Comparison of ENCODE assay signal across 18 mouse cellular contexts in genomic region chr16:9310744-9311143, GRCm38 (mm10).
DNase-seq lines count a peak whose midpoint lies in the region; ATAC-seq and TF ChIP-seq lines count a peak whose summit lies in the region.
"Had no signal": no experiment of that assay in that cellular context is flagged by ENCODE, and none has a peak within 500 bp of the region (broad histone marks: within the 10 kb centered on the region; RNA-seq: fewer than 3 reads in every experiment).

No protein-coding gene starts in this region.

- H3K79me2 ChIP-seq in CH12.LX (replicated peaks; ENCODE audit: control insufficient read depth, extremely low read depth, insufficient read depth, poor library complexity, severe bottlenecking): no peaks in the 10 kb centered on the region

- no peaks in the 10 kb centered on the region for H3K27me3 ChIP-seq in hindbrain, postnatal 0 days (ENCODE audit: insufficient read depth, low read length)
- no peaks in the 10 kb centered on the region for H3K27me3 ChIP-seq in hindbrain, embryonic 11.5 days (ENCODE audit: control insufficient read depth, insufficient read depth, low read length)
- H3K27me3 ChIP-seq in CH12.LX (replicated peaks): no peaks in the 10 kb centered on the region
- H3K27me3 ChIP-seq: embryonic facial prominence, embryonic 13.5 days; hindbrain, embryonic 12.5 days; midbrain, embryonic 15.5 days had no signal

- peak; percentile 36 for TF ChIP-seq CTCF in hindbrain, postnatal 0 days (IDR thresholded peaks at IDR 0.05; ENCODE audit: low read depth)
- peak in 1 of 2 experiments; percentile 51; a peak in 2 of 4 replicates for TF ChIP-seq CTCF in CH12.LX (conservative IDR thresholded peaks at IDR 0.05 in 1 of 2, IDR thresholded peaks at IDR 0.05 in 1 of 2; ENCODE audit: low read depth in 2 of 2, low read length in 2 of 2)

- TF ChIP-seq RAD21 in CH12.LX (IDR thresholded peaks at IDR 0.05; ENCODE audit: low read depth, low read length): peak; percentile 37

- no peak for TF ChIP-seq POLR2A in CH12.LX (IDR thresholded peaks at IDR 0.05; ENCODE audit: low read depth, low read length)

- in situ Hi-C loops in CH12.LX (cut with MboI; ENCODE audit: low pct_ligation_motif_present, low pct_unique_long_range_greater_than_20kb, low sequenced_read_pairs): no loop called here

- ATAC-seq in cerebellum, adult (ENCODE audit: insufficient number of reproducible peaks, low FRiP score, low TSS enrichment): no peak; the same call in 1 of the 2 replicates
- no peak for ATAC-seq in hindbrain, postnatal 0 days
- no peak for ATAC-seq in hindbrain, embryonic 11.5 days (ENCODE audit: low FRiP score)
- ATAC-seq in megakaryocyte-erythroid progenitor cell, adult 5-6 weeks (replicated peaks; ENCODE audit: low FRiP score, low TSS enrichment, poor library complexity, severe bottlenecking): no peak
- ATAC-seq: midbrain, embryonic 15.5 days had no signal

- TF ChIP-seq EP300 in CH12.LX (IDR thresholded peaks at IDR 0.05; ENCODE audit: low read length): no peak

- no peak overlapping the region for H3K9ac ChIP-seq in hindbrain, postnatal 0 days (replicated peaks; ENCODE audit: low read length)
- no peak overlapping the region for H3K9ac ChIP-seq in hindbrain, embryonic 11.5 days (ENCODE audit: low read depth, low read length)
- no peak overlapping the region for H3K9ac ChIP-seq in CH12.LX (ENCODE audit: insufficient read depth, low read depth)
- H3K9ac ChIP-seq: embryonic facial prominence, embryonic 13.5 days; hindbrain, embryonic 12.5 days; midbrain, embryonic 15.5 days had no signal

- WGBS in hindbrain, postnatal 0 days: 38% methylated on average over 1 of the region's 1 CpGs
- 44% methylated on average over 1 of the region's 1 CpGs for WGBS in hindbrain, embryonic 11.5 days

- H3K36me3 ChIP-seq in hindbrain, postnatal 0 days (ENCODE audit: insufficient read depth, low read length): no peaks in the 10 kb centered on the region
- no peaks in the 10 kb centered on the region for H3K36me3 ChIP-seq in hindbrain, embryonic 11.5 days (ENCODE audit: control insufficient read depth, insufficient read depth, low read length)
- no peaks in the 10 kb centered on the region for H3K36me3 ChIP-seq in CH12.LX (replicated peaks in 1 of 2; ENCODE audit: control insufficient read depth in 1 of 2, insufficient read depth in 1 of 2, low read length in 1 of 2)
- H3K36me3 ChIP-seq: embryonic facial prominence, embryonic 13.5 days; forebrain, embryonic 10.5 days; hindbrain, embryonic 12.5 days; midbrain, embryonic 15.5 days had no signal

- H3K4me3 ChIP-seq in hindbrain, postnatal 0 days (ENCODE audit: low read length): no peak overlapping the region
- H3K4me3 ChIP-seq in hindbrain, embryonic 11.5 days (ENCODE audit: low read depth, low read length): no peak overlapping the region
- H3K4me3 ChIP-seq in CH12.LX (replicated peaks in 1 of 3; ENCODE audit: low read depth in 2 of 3, low read length in 2 of 3, poor library complexity in 1 of 3): no peak overlapping the region
- H3K4me3 ChIP-seq: embryonic facial prominence, embryonic 13.5 days; forebrain, embryonic 10.5 days; hindbrain, embryonic 12.5 days; midbrain, embryonic 15.5 days had no signal

- H3K9me3 ChIP-seq in hindbrain, postnatal 0 days (ENCODE audit: low read length): no peaks in the 10 kb centered on the region
- no peaks in the 10 kb centered on the region for H3K9me3 ChIP-seq in hindbrain, embryonic 11.5 days (ENCODE audit: control insufficient read depth, low read length)
- H3K9me3 ChIP-seq in CH12.LX (replicated peaks; ENCODE audit: low read length): no peaks in the 10 kb centered on the region
- H3K9me3 ChIP-seq: embryonic facial prominence, embryonic 13.5 days; forebrain, embryonic 10.5 days; hindbrain, embryonic 12.5 days; midbrain, embryonic 15.5 days had no signal

- H3K4me2 ChIP-seq in hindbrain, postnatal 0 days (ENCODE audit: low read depth, low read length): no peak overlapping the region
- H3K4me2 ChIP-seq in hindbrain, embryonic 11.5 days (replicated peaks; ENCODE audit: low read depth, low read length): no peak overlapping the region
- no peak overlapping the region for H3K4me2 ChIP-seq in CH12.LX (ENCODE audit: insufficient read depth, low read depth, poor library complexity, severe bottlenecking)
- H3K4me2 ChIP-seq: embryonic facial prominence, embryonic 13.5 days; hindbrain, embryonic 12.5 days; midbrain, embryonic 15.5 days had no signal

- H3K4me1 ChIP-seq in hindbrain, postnatal 0 days (ENCODE audit: insufficient read depth, low read length): no peaks in the 10 kb centered on the region
- H3K4me1 ChIP-seq in hindbrain, embryonic 11.5 days (replicated peaks; ENCODE audit: control insufficient read depth, insufficient read depth, low read length): no peaks in the 10 kb centered on the region
- H3K4me1 ChIP-seq in CH12.LX (ENCODE audit: control insufficient read depth in 1 of 2, insufficient read depth in 2 of 2): peaks cover 0 to 9% of the 10 kb centered on the region in 2 experiments; a peak in 2 of 4 replicates
- H3K4me1 ChIP-seq: embryonic facial prominence, embryonic 13.5 days; forebrain, embryonic 10.5 days; hindbrain, embryonic 12.5 days; midbrain, embryonic 15.5 days had no signal

- no peak overlapping the region for H3K27ac ChIP-seq in hindbrain, postnatal 0 days
- no peak overlapping the region for H3K27ac ChIP-seq in hindbrain, embryonic 11.5 days (ENCODE audit: low read depth, low read length)
- H3K27ac ChIP-seq in CH12.LX (ENCODE audit: insufficient read depth, low read depth): no peak overlapping the region
- H3K27ac ChIP-seq: embryonic facial prominence, embryonic 13.5 days; forebrain, embryonic 10.5 days; hindbrain, embryonic 12.5 days; macrophage; midbrain, embryonic 15.5 days had no signal

- DNase-seq in cerebellum, adult 18-20 months: peak; percentile 3 to 6
- DNase-seq in hindbrain, postnatal 0 days (ENCODE audit: low spot score): no peak
- DNase-seq in hindbrain, embryonic 11.5 days (ENCODE audit: low spot score): no peak
- DNase-seq in CH12.LX (ENCODE audit: extremely low read depth): no peak
- peak; percentile 54 for DNase-seq in brain, adult 2 months (ENCODE audit: low read depth, low spot score)
- no peak for DNase-seq in kidney, postnatal 4 days
- DNase-seq: gastrocnemius, postnatal 36 days; kidney, adult 11 months; lung, adult 18-20 months; right cerebral cortex, postnatal 14 days; thymus, postnatal 36 days had no signal

- dilution Hi-C loops in CH12.LX (cut with MboI; ENCODE audit: extremely low pct_ligation_motif_present, extremely low pct_unique_long_range_greater_than_20kb, low sequenced_read_pairs): no loop called here

TF ChIP-seq in CH12.LX, 34 proteins besides CTCF, POLR2A, EP300 and RAD21:
- TF ChIP-seq SMC3 (IDR thresholded peaks at IDR 0.05; ENCODE audit: low read depth, low read length): peak; percentile 37; the same call in 1 of the 2 replicates
- TF ChIP-seq POLR2AphosphoS2 (IDR thresholded peaks at IDR 0.05; ENCODE audit: low read depth, low read length): no peak
- TF ChIP-seq MAZ (IDR thresholded peaks at IDR 0.05; ENCODE audit: low read depth, low read length): no peak
- no peak for TF ChIP-seq RCOR1 (conservative IDR thresholded peaks at IDR 0.05; ENCODE audit: low read depth, low read length)
- no peak for TF ChIP-seq ZC3H11A (IDR thresholded peaks at IDR 0.05; ENCODE audit: low read depth, low read length)
TF ChIP-seq in CH12.LX: peak in this region for 1.

Comparison
In these comparisons a context has a peak if more than half of its experiments do, and no peak if none do; other contexts are left out.
1. DNase-seq: peak in cerebellum, adult 18-20 months (2 of 2) and brain, adult 2 months (single experiment); none in hindbrain, postnatal 0 days (single experiment), hindbrain, embryonic 11.5 days (single experiment), CH12.LX (single experiment) and kidney, postnatal 4 days (0 of 2).